In genomic region chr4:107743646-107744045, GRCm38 (mm10) we compare ENCODE assay signal across 22 mouse cellular contexts. TPM values are rescaled to one million over a fixed set of nuclear protein-coding genes. Genes with fewer than 3 reads are reported as not detected.
DNase-seq lines count a peak whose midpoint lies in the region; ATAC-seq and TF ChIP-seq lines count a peak whose summit lies in the region.
"Had no signal": no experiment of that assay in that cellular context is flagged by ENCODE, and none has a peak within 500 bp of the region (broad histone marks: within the 10 kb centered on the region; RNA-seq: fewer than 3 reads in every experiment).

No protein-coding gene starts in this region.

- TF ChIP-seq CTCF in kidney, postnatal 0 days (IDR thresholded peaks at IDR 0.05; ENCODE audit: low read depth) = no peak

- H3K9ac ChIP-seq in kidney, postnatal 0 days (ENCODE audit: low read depth, low read length) = no peak overlapping the region
- H3K9ac ChIP-seq: embryonic facial prominence, embryonic 13.5 days; heart, embryonic 15.5 days; hindbrain, embryonic 14.5 days had no signal

- H3K27ac ChIP-seq in kidney, postnatal 0 days = no peak overlapping the region
- H3K27ac ChIP-seq: embryonic facial prominence, embryonic 13.5 days; heart, adult 2 months; heart, embryonic 15.5 days; hindbrain, embryonic 14.5 days had no signal

- peak; percentile 24 for DNase-seq in kidney, postnatal 0 days (ENCODE audit: low spot score)
- no peak for DNase-seq in kidney, adult 11 months
- peak; percentile 59 for DNase-seq in retina, adult 2 months (ENCODE audit: low read depth, low spot score)
- DNase-seq in retina, embryonic 14.5 days (ENCODE audit: low spot score) = no peak
- no peak for DNase-seq in adrenal gland, postnatal 10 days
- DNase-seq in urinary bladder, adult 2 months (ENCODE audit: low spot score) = no peak
- DNase-seq: adrenal gland, adult 2 months; adrenal gland, postnatal 36 days; cerebellum, adult 18-20 months; cerebellum, adult 9-11 months; cerebellum, postnatal 36 days; gastrocnemius, postnatal 10 days; heart, adult 2 months; heart, postnatal 14 days had no signal

- ATAC-seq in kidney, postnatal 0 days (replicated peaks; ENCODE audit: low FRiP score, low read depth) = no peak
- ATAC-seq in megakaryocyte, adult 5-6 weeks (ENCODE audit: poor library complexity, severe bottlenecking) = 0 out of 2 replicates have a peak, but pooled peaks have one; percentile 20
- ATAC-seq: forebrain, embryonic 14.5 days had no signal

- no peaks in the 10 kb centered on the region for H3K4me1 ChIP-seq in kidney, postnatal 0 days (replicated peaks; ENCODE audit: insufficient read depth, low read length)
- H3K4me1 ChIP-seq: embryonic facial prominence, embryonic 13.5 days had no signal

- no peak overlapping the region for H3K4me2 ChIP-seq in kidney, postnatal 0 days (ENCODE audit: low read length)
- H3K4me2 ChIP-seq: embryonic facial prominence, embryonic 13.5 days; heart, embryonic 11.5 days; heart, embryonic 15.5 days; hindbrain, embryonic 14.5 days had no signal

- no peaks in the 10 kb centered on the region for H3K36me3 ChIP-seq in kidney, postnatal 0 days (ENCODE audit: insufficient read depth, low read length)
- H3K36me3 ChIP-seq: embryonic facial prominence, embryonic 13.5 days; heart, embryonic 15.5 days had no signal

- no peak overlapping the region for H3K4me3 ChIP-seq in kidney, postnatal 0 days (replicated peaks; ENCODE audit: low read depth, low read length)
- H3K4me3 ChIP-seq: embryonic facial prominence, embryonic 13.5 days; heart, adult 2 months; heart, embryonic 15.5 days had no signal

- H3K27me3 ChIP-seq in kidney, postnatal 0 days (ENCODE audit: insufficient read depth, low read length) = no peaks in the 10 kb centered on the region

- 59% methylated on average over 2 of the region's 2 CpGs for WGBS in kidney, postnatal 0 days

- no peaks in the 10 kb centered on the region for H3K9me3 ChIP-seq in kidney, postnatal 0 days (replicated peaks; ENCODE audit: low read length)
- H3K9me3 ChIP-seq: embryonic facial prominence, embryonic 13.5 days; heart, embryonic 15.5 days had no signal

RNA-seq across cellular contexts. Expression of gene Lrp8, which starts 58.4 kb away (rescaled TPM):
- polyA plus RNA-seq in kidney, postnatal 0 days (2015; fragmentation: Nextera tagmentation; extraction: Ambion mirVana) = 0.41 and 0.82 TPM in 2 replicates
- total RNA-seq in megakaryocyte, adult 5-6 weeks (2015) = 4.9 and 6.7 TPM in 2 replicates
- 5.0 and 6.3 TPM in 2 replicates for total RNA-seq in megakaryocyte, adult 5-6 weeks (2017)
- 1 to 10 TPM; 3.8 to 4.9 TPM for total RNA-seq in adrenal gland, postnatal 10 days (2021)
- polyA plus RNA-seq in urinary bladder, adult 2 months (2012; rRNA removed) = 0.61 and 0.66 TPM in 2 replicates

RNA-seq across cellular contexts. Expression of gene Dmrtb1, which starts 59.6 kb away (rescaled TPM):
- polyA plus RNA-seq in kidney, postnatal 0 days (2015; fragmentation: Nextera tagmentation; extraction: Ambion mirVana) = not detected in 2 replicates
- 0.39 TPM in 1 of 2 replicates, not detected in the other for total RNA-seq in megakaryocyte, adult 5-6 weeks (2015)
- not detected in 2 replicates for total RNA-seq in megakaryocyte, adult 5-6 weeks (2017)
- not detected for total RNA-seq in adrenal gland, postnatal 10 days (2021)
- polyA plus RNA-seq in urinary bladder, adult 2 months (2012; rRNA removed) = not detected in 2 replicates
- total RNA-seq: adrenal gland, adult 2 months; adrenal gland, postnatal 36 days; gastrocnemius, postnatal 10 days; gastrocnemius, postnatal 4 days; heart, adult 2 months; heart, postnatal 14 days; hematopoietic stem cell, adult 5-6 weeks had no signal
- polyA plus RNA-seq: adrenal gland, adult 2 months; heart, embryonic 11.5 days; heart, embryonic 15.5 days had no signal

Comparison
In these comparisons a context has a peak if more than half of its experiments do, and no peak if none do; other contexts are left out.
1. DNase-seq: peak in kidney, postnatal 0 days (single experiment) and retina, adult 2 months (single experiment); none in kidney, adult 11 months (single experiment), retina, embryonic 14.5 days (single experiment), adrenal gland, postnatal 10 days (single experiment) and urinary bladder, adult 2 months (single experiment).